Mouse (Mus musculus) ovary, postnatal 14 days (tissue): Measurements from ENCODE around the gene Dffa.
"Not testable (repeated sequence)": the region's sequence is repeated elsewhere in the genome, so short reads cannot be mapped to it uniquely, and the experiment has no call there.

Experiments
- DNase-seq: peaks from one replicate; pipeline ENCODE4 v3.0.0; 2022; ENCODE audit warnings: low spot score

The Dffa gene

DNA sequence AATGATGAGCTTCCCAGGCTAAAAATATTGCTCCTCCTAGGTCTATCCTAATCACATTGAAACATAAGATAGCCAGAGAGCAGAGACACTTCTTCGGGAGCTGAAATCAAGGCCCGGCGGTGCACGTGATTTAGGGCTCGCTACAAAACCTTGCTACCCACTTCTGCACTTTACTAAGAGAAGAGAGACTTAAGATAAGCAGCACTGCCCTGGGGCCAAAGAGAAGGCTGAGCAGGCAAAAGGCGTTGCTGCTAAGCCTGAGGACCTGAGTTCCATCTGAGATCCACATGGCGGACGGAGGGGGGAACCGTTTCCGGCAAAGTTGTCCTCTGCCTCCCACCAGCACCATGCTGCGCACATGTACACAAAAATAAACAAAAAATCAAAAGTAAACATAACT, 5.4 kb upstream of the Dffa start:
- no peak for DNase-seq

DNA sequence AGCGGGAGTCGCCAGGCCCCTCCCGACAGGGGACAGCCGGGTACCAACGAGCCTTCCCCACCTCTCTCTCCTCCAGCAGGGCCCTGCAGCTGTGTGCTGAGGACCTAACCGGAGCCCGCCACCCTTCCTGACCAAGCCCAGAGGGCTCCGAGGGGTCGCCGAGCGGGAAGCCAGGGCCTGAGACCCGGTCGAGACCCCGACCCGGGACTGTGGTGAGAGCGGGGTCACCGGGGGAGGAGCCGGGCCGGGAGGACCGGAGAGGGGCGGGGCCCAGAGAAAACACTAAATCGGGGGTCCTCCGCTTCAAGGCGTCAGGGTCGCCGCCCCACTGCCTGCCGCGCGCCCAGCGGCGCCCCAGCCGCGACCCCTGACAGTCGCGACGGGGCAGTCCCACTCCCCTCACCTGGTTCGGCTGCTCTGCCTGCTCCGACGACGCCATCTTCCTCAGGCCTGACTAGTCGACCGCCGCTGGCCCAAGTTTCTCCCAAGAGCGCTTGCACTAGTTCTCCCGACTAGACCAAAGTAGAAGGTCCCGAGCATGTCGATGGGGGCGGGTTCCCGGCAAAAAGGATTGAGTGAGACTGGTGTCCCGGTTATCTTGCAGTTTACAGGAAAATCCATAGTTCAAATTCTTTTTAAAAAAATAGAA, 4.5 kb upstream of the Dffa start, which contains the start of gene Pex14:
Gene Pex14 (minus strand): TSS at position 508 of the 649 bp plus-strand sequence.
- DNase-seq: peak; percentile 76

DNA sequence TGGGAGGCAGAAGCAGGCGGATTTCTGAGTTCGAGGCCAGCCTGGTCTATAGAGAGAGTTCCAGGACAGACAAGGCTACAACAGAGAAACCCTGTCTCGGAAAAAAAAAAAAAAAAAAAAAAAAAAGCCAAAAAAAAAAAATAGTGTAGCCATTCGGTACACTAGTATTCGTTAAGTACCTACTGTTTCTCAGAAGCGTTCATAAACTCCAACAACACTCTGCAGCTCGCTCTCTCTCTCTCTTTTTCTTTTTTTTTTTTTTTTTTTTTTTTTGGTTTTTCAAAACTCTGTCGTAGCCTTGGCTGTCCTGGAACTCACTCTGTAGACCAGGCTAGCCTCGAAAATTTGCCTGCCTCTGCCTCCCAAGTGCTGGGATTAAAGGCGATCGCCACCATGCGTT, 3.5 kb upstream of the Dffa start:
- not testable (repeated sequence) for DNase-seq

DNA sequence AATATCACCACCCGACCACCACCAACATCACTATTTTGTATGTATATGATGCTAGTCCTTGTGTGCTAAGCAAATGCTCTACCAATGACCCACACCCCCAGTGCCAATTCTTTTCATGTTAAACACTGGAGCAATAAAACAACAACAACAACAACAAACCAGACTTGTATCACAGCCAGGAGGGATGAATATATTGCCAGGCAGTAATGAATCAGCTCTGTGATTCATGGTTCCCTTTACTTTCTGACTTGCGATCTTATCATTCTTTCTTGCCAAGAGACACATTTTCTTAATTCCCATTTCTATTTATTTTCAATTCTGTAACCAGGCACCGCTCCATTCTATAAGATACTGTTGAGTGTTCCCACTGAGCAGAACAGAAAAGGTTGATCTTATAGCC, 2.5 kb upstream of the Dffa start:
- no peak for DNase-seq

DNA sequence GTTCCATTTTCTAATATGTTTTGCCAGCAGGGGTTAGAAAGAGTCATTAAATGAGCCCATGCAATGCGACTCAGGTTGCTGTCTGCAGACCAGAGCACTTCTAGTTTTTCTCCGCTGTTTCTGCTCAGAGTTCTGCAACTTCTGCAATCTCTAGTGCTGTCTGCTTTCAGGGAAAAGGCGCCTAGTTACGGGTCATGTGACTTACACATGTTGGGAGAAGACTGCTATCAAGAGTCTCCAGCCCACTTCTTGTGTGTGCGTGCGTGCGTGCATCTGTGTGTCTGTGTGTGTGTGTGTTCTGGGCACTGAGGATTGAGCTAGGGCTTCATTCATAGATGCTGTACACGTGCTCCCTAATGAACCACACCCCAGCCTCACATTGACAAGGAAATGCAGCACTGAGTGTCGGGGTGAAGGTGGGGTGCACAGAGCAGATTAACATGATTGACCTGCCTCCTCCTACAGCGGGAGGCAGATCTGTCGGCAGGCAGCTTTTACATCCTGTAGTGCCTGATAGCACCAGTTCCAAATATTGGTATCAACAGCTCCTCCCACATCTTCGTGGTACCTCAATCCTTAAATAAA, 16.1 kb downstream of the Dffa start:
- DNase-seq: not testable (repeated sequence)

DNA sequence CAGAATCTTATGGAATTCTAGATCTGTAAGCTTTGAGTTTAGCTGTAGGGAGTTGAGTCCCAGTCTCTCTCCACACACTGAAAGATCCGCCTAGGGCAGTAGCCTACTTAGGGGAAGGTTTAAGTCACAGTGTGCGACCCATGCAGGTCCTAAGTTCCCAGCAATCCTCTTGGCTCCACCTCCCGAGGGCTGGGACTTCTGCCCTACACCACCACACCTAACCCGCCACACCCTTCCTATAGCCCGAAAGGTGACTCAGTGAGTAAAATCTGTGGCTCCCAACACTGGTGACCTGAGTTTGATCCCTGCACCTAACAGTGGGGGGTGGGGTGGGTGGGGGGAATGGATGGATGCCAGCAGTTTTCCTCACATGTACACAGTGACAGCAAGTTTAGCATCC, 19.5 kb downstream of the Dffa start:
- DNase-seq: no peak

DNA sequence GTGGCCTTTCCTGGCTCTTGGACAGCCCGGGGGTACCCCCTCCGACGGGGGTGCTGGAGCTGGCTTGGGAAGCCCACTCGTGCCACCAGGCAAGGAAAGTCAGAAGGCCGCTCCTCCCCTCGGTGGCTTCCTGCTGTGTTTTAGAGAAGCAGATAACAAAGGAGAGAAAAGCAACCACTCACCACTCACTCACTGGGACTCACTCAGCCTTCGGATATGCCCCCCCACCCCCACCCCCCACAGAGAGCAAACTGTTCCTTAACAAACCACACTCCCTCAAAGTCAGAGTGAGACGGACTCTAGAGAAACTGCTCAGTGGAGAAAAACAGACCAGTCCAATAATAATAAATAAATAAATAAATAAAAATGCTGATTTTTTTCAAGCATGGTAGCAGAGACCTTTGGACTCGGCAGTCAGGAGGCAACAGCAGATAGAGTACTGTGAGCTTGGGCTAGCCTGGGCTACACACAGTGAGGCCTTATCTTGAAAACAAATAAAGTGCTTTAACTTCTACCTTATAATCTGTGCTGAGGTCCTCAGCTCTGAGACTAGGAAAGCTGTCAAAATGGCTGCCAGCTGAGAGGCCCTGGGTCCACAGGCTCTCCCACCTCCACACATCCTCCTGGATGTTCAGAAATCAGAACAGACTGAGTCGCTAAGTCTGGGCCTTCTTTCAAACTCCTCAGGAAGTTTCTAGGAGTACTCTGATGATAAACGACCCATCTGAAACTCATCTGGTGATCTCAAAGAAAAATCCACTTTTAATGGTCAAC, 21.6 kb downstream of the Dffa start:
- no peak for DNase-seq

DNA sequence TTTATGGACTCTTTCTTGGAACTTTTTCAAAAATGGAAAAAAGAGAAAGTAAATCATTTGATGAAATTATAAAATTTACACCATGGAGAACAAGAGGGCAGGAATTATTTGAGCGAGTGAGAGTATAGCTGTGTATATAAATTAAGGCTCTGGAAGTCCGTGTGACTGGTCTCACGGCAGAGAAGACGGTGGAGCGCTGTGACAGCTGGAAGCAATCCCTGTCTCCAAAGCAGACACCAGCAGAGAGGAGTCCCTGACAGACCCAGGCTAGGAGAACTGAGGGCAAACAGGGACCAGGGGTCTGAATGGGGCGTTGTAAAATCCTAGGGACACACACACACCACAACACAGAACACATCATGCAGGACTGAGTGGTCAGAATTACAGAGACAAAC, 22.2 kb downstream of the Dffa start:
- no peak for DNase-seq

DNA sequence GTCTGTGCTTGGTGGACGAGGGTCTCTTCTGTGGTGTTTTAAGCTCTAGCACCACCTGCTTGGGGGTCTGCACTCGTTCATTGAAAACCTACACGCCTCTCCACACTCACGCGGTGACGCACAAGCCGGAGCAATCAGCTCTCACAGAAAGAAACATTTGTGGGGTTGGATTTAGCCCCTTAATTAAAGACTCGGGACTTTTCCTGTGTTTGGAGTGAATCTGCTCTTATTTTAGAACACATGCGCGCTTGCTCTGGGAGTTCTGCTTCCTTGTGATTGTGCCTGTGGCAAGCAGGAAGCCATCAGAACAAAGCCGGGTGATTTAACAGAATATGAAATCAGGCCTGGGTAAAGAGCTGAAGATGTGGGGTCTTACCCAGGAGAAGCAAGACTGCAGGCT, 22.7 kb downstream of the Dffa start, which contains the start of gene Cort:
Gene Cort (minus strand): TSS at position 101 of the 400 bp plus-strand sequence.
- DNase-seq: no peak

DNA sequence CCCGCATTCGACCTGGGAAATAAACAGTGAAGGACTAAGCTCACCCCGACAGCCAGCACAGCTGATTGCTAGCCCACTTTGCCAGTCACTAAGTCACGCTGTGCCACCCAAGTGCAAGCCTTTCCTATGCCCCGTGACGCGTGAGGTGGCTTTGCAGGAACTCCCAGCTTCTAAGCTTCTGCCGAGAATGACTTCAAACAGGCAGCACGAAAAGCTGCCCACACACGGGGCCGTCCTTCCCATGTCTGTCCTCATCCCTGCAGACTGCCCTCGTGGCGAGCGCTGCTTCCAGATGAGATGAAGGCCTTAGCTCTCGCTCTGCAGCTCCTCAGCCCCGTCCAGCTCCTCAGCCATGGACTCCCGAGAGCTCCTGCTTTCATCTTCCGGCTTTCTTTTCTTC, 24.5 kb downstream of the Dffa start:
- DNase-seq: no peak

DNA sequence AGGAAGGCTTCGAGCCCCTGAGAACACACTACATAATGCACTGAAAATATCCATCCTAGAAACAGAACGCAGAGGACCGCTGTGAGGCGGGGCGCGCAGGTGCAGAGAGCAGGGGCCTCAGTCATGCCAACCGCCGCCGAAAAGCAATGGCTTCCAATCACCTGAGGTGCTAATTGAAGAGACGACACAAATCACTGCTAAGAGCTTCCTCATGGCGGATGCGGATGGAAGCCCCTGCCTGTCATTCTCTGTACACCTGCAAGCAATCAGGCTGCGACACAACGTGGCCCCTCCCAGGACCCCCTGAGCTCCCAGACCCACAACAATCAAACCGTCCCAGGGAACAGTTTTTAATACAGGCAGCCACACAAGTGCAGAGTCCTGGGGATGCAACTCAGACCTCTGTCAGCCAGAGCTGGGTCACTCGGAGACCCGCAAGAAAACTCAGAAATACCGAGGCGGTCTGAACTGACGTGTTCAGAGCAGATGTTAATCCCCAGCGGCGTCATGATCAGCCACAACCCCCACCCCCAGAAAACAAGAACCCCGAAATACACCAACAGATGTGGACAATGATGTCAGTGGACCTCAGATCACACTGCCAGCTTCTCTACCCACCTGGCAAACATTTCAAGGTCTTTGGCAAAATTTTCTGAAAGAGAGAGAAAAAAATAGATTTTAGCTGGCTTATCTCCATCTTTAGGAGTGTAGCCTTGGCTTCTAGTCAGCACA, 27.2 kb downstream of the Dffa start:
- DNase-seq: no peak

DNA sequence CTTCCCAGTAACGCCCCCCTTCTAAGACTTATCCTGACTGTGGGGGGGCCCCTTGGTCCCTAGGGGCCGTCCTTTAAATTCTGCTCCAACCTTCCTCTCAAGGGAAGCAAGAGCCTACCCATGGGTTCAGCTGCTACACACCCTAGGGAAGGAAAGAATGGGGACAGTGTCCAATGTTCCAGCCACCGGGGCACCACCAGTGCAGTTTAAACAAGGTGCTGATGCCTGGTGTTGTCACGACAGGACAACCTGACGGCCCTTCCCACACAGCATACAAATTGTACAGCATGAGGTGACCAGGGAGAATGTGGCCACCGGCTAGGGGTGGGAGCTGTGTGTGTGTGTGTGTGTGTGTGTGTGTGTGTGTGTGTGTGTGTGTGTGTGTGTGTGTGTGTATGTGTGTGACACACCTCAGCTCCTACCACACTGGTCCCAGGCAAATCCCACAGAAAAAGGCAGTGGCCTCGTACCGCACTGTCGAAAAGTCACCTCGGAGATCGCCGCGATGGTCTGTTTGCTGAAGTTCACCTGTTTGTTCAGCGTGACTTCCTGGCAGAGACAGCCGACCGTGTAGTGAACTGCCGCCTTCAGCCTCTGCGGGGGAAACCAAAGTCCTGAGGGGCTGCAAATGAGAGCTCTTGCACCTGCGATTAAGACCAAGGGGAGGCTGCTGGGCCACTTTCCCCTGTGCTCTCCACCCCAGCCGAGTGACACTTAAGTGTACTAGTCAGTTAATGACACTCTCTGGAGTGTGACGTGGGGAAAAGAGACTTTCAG, 28.0 kb downstream of the Dffa start:
- DNase-seq: no peak

DNA sequence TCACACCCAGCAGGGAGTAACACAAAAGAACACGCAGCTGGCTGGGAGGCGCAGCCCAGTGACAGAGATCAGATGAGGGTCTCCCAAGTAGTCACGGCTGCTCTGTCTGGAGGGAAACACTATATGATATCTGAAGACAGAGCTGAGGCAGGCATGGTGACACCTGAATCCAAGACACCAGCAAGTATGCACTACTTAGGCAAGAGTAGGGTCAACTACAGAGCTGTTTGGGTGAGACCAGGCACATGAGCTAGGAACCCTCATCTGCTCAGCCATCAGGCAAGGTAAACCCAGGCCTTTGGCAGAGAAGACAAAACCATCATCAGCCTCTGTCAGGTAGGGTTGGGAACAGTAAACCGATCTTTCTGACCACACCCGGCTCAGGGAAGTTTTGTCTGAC, 29.4 kb downstream of the Dffa start:
- no peak for DNase-seq

DNA sequence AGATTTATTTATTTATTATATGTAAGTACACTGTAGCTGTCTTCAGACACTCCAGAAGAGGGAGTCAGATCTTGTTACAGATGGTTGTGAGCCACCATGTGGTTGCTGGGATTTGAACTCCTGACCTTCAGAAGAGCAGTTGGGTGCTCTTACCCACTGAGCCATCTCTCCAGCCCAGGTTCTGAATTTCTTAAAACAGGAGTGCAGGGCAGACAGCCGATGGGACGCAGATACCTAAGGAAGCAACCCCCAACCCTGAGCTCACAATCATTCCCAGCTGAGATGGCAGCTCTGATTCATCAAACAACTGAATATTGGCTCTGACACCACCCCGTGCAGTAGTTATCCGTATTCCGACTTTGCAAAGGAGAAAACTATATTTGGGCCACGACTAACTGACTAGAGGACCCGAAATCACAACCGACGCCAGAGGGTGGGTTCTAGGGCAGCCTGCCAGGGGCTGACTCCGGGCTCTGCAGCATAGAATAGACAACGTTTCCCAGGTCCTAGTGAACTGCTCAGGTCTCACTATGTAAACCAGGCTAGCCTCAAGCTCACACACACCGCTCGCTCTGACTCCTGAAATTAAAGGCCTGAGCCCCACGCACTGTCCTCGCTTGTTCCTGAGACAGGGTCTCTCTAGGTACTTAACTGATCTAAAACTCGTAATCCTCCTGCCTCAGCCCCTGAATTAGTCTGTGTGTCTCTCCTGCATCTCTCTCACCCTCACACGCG, 32.3 kb downstream of the Dffa start:
- DNase-seq: no peak

DNA sequence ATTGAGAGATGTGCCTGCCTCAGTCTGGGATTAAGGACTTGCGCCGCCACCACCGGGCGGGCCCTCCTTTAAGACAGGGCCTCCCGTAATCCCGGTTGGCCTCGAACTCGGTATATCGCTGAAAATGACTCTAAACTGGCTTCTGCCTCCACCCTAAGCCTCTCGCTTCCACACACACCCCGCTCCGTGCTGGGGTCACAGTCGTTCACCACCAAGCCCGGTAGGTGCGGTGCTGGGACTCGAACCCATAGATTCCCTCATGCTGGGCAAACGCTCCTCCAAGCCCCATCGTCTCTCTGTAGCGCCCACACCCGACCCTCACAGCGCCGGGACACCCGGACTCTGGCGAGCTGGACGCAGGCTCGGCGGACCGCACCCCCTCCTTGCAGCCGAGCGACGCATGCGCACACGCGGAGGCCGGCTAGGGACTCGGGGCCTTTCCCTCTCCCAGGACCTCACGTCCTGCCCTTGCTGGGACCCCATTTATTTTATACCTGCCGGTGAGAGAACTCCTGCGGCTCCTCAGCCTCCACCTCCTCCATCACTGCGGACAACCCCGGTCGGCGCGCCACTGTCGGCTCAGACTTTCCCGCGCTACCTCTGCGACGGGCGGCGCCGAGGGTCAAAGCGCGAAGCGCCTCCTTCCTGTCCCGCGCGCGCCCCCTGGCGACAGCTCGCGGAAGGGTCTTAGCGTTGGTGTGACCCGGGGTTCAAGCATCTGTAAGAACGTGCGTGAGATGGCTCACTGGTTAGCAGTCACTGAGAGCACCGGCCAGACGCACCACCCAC, 33.2 kb downstream of the Dffa start, which contains the start of gene Cenps:
Gene Cenps (minus strand): TSS at position 648 of the 789 bp plus-strand sequence.
- peak; percentile 87 for DNase-seq

DNA sequence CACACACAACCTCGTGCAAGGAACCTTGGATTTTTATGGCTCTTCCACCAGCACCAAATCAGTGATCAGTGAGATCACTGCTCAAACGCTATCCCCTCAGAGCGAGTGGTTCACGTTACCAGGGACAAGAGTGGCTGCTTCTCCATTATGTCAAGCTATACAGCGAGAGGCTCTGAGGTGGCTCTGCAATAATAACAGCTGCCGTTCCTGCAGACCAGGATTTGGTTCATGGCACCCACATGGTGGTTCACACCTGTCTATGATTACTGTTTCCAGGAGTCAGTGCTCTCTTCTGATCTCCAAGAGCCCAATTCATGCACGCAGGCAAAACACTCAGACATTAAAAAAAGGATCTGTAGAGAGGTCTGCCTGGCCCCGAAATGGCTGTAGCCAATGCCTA, 34.6 kb downstream of the Dffa start:
- DNase-seq: no peak

DNA sequence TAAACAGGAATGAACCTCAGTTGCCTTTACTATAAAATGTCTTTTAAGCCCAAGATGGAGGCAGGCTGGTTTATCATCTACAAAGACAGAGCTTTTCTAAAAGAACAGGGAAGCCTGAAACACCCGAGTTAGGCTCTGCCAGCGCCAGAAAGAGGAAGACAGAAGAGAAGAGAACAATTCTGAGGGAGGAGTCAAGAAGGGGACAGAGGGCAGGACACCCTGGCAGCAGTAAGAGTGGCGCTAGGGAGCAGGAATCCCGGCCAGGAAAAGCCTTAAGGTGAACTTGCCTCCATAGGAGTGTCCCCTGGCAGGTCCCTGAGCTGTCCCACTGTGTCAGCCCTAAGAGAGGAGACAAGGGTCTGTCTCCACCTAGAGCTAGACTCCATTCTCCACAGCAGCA, 39.6 kb downstream of the Dffa start:
- no peak for DNase-seq

DNA sequence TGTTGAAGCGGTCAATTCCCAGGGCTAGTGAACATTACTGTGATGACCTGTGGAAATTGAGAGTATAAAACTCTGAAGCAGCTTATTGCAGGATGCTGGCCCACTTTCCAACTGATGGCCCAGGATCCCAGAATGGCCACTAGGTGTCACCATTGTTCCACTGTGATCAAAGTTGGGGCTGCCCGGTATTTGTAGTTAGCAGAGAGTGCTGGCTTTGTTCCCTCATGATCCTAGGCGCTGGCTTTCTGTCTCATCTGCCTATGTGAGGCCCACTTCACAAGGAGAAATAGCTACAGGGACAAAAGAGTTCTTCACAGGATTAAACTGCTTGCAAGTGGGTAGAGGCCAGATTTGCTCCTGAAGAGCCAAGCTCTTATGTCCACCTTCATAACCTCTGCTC, 40.5 kb downstream of the Dffa start:
- peak; percentile 83 for DNase-seq

DNA sequence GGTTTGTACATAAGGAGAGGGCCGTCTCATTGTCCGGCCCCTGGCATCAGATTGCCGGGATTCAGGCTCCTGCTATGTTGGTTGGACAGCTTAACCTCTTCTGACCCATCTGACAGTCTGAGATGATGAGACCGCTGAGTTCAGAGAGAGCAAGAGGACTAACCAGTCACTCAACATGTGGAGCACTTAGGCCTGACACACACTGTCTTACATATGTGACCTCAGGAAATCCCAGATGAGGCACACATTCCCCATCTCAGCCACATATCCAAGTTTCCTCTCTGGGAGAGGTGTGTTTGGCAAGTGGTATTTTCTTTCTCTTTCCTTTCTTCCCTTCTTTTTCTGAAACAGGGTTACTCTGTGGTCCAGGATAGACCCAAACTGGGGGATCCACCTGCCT, 41.2 kb downstream of the Dffa start:
- DNase-seq: no peak

DNA sequence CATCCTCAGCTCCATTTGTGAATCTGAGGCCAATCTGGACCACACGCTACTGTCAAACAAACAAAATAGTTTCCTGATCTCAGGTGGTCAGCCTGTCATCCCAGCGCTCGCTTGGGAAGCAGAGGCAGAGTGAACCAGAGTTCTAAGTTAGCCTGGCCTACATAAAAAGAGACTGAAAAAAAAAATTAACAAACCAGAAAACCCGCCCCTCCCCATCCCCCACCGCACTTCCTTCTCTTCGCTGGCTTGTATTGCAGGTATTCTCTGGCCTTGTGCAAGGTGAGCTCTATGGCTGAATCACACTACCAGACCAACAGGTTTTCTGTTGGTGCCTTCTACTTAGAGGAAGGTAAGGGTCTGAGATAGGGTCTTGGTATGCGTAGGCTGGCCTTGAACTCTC, 43.6 kb downstream of the Dffa start:
- DNase-seq: no peak
